23 mouse cellular contexts compared by ENCODE assay signal in genomic region chr8:125693197-125693596, GRCm38 (mm10). TPM values are rescaled to one million over a fixed set of nuclear protein-coding genes. Genes with fewer than 3 reads are reported as not detected.
DNase-seq lines count a peak whose midpoint lies in the region; ATAC-seq and TF ChIP-seq lines count a peak whose summit lies in the region.
"Had no signal": no experiment of that assay in that cellular context is flagged by ENCODE, and none has a peak within 500 bp of the region (broad histone marks: within the 10 kb centered on the region; RNA-seq: fewer than 3 reads in every experiment).

No protein-coding gene starts in this region.

- TF ChIP-seq EP300 in liver, postnatal 0 days (IDR thresholded peaks at IDR 0.05; ENCODE audit: low read depth) = no peak

- no peak for TF ChIP-seq CTCF in liver, postnatal 0 days (IDR thresholded peaks at IDR 0.05; ENCODE audit: low read depth)

- 89% methylated on average over 3 of the region's 3 CpGs for WGBS in liver, embryonic 11.5 days
- WGBS in liver, postnatal 0 days (ENCODE audit: insufficient replicate concordance) = 83% methylated on average over 3 of the region's 3 CpGs
- 69% methylated on average over 3 of the region's 3 CpGs for WGBS in kidney, embryonic 14.5 days

- no peak overlapping the region for H3K4me2 ChIP-seq in liver, embryonic 11.5 days
- no peak overlapping the region for H3K4me2 ChIP-seq in liver, postnatal 0 days (ENCODE audit: low read depth, low read length)
- no peak overlapping the region for H3K4me2 ChIP-seq in kidney, embryonic 14.5 days (replicated peaks; ENCODE audit: low read depth, low read length)
- H3K4me2 ChIP-seq: hindbrain, embryonic 12.5 days had no signal

- H3K27me3 ChIP-seq in liver, embryonic 11.5 days (replicated peaks; ENCODE audit: control insufficient read depth, insufficient read depth, low read length) = no peaks in the 10 kb centered on the region
- H3K27me3 ChIP-seq in liver, postnatal 0 days (ENCODE audit: insufficient read depth, low read length) = no peaks in the 10 kb centered on the region
- H3K27me3 ChIP-seq in kidney, embryonic 14.5 days (ENCODE audit: control insufficient read depth, insufficient read depth, low read length) = no peaks in the 10 kb centered on the region
- H3K27me3 ChIP-seq: Patski had no signal

- no peak overlapping the region for H3K4me3 ChIP-seq in liver, embryonic 11.5 days (ENCODE audit: low read depth, low read length)
- H3K4me3 ChIP-seq in liver, postnatal 0 days (ENCODE audit: low read depth, low read length) = no peak overlapping the region
- no peak overlapping the region for H3K4me3 ChIP-seq in kidney, embryonic 14.5 days (ENCODE audit: low read length)
- H3K4me3 ChIP-seq: embryonic facial prominence, embryonic 10.5 days; hindbrain, embryonic 12.5 days had no signal

- H3K36me3 ChIP-seq in liver, embryonic 11.5 days (ENCODE audit: control insufficient read depth, insufficient read depth, low read length) = no peaks in the 10 kb centered on the region
- H3K36me3 ChIP-seq in liver, postnatal 0 days (replicated peaks; ENCODE audit: insufficient read depth, low read length) = no peaks in the 10 kb centered on the region
- H3K36me3 ChIP-seq in kidney, embryonic 14.5 days (ENCODE audit: control insufficient read depth, insufficient read depth, low read length) = no peaks in the 10 kb centered on the region
- H3K36me3 ChIP-seq: embryonic facial prominence, embryonic 10.5 days; hindbrain, embryonic 12.5 days had no signal

- H3K9me3 ChIP-seq in liver, embryonic 11.5 days (ENCODE audit: control insufficient read depth, low read length) = no peaks in the 10 kb centered on the region
- no peaks in the 10 kb centered on the region; the same call in 1 of the 2 replicates for H3K9me3 ChIP-seq in liver, postnatal 0 days (ENCODE audit: low read length)
- no peaks in the 10 kb centered on the region for H3K9me3 ChIP-seq in kidney, embryonic 14.5 days (ENCODE audit: control insufficient read depth, low read length)

- no peak overlapping the region for H3K27ac ChIP-seq in liver, embryonic 11.5 days (ENCODE audit: low read depth, low read length)
- H3K27ac ChIP-seq in liver, postnatal 0 days (ENCODE audit: low read depth) = no peak overlapping the region
- H3K27ac ChIP-seq in kidney, embryonic 14.5 days (ENCODE audit: low read depth, low read length) = no peak overlapping the region
- H3K27ac ChIP-seq: embryonic facial prominence, embryonic 10.5 days; hindbrain, embryonic 12.5 days had no signal

- no peak overlapping the region for H3K9ac ChIP-seq in liver, embryonic 11.5 days (ENCODE audit: low read depth, low read length)
- no peak overlapping the region for H3K9ac ChIP-seq in liver, postnatal 0 days (replicated peaks)
- no peak overlapping the region for H3K9ac ChIP-seq in kidney, embryonic 14.5 days (ENCODE audit: low read depth, low read length)
- H3K9ac ChIP-seq: hindbrain, embryonic 12.5 days had no signal

- 0 out of 2 replicates have a peak, but pooled peaks have one; percentile 56 for ATAC-seq in liver, embryonic 11.5 days (replicated peaks; ENCODE audit: low FRiP score)
- ATAC-seq in liver, postnatal 0 days = no peak
- ATAC-seq in megakaryocyte-erythroid progenitor cell, adult 5-6 weeks (replicated peaks; ENCODE audit: low FRiP score, low TSS enrichment, poor library complexity, severe bottlenecking) = 0 out of 2 replicates have a peak, but pooled peaks have one; percentile 18
- no peak for ATAC-seq in monocyte, adult 5-6 weeks (replicated peaks; ENCODE audit: insufficient number of reproducible peaks, low FRiP score, low TSS enrichment, poor library complexity, severe bottlenecking)
- ATAC-seq in kidney, embryonic 14.5 days (ENCODE audit: low FRiP score, low TSS enrichment) = no peak
- ATAC-seq: forebrain, embryonic 14.5 days; inflammation-experienced regulatory T-cells, adult 6 months; Patski had no signal

- no peaks in the 10 kb centered on the region for H3K4me1 ChIP-seq in liver, embryonic 11.5 days (replicated peaks; ENCODE audit: control insufficient read depth, insufficient read depth, low read length)
- H3K4me1 ChIP-seq in liver, postnatal 0 days (ENCODE audit: insufficient read depth) = no peaks in the 10 kb centered on the region
- H3K4me1 ChIP-seq in kidney, embryonic 14.5 days (ENCODE audit: control insufficient read depth, insufficient read depth, low read length) = peaks cover 10% of the 10 kb centered on the region; the same call in 1 of the 2 replicates

- no peak for DNase-seq in liver, embryonic 11.5 days (ENCODE audit: low spot score)
- DNase-seq in liver, postnatal 0 days = no peak
- peak; percentile 18 for DNase-seq in urinary bladder, postnatal 14 days (ENCODE audit: low spot score)
- DNase-seq in urinary bladder, postnatal 25 days (ENCODE audit: low spot score) = no peak
- DNase-seq in R1 (ENCODE audit: low read depth, low spot score) = peak; percentile 94
- DNase-seq: adrenal gland, postnatal 14 days; cerebellum, adult 18-20 months; cerebellum, adult 9-11 months; cerebellum, postnatal 36 days; gastrocnemius, postnatal 36 days; heart, adult 11 months; heart, postnatal 10 days; heart, postnatal 4 days had no signal

RNA-seq across cellular contexts. Expression of gene Map10, which starts 23.6 kb away (rescaled TPM):
- 2.6 and 3.3 TPM in 2 replicates for polyA plus RNA-seq in liver, embryonic 11.5 days (2014; fragmentation: Nextera tagmentation; extraction: Ambion mirVana)
- 0.67 and 0.78 TPM in 2 replicates for polyA plus RNA-seq in liver, postnatal 0 days (2015; fragmentation: Nextera tagmentation; extraction: Ambion mirVana)
- 0.45 and 1.2 TPM in 2 replicates for total RNA-seq in megakaryocyte-erythroid progenitor cell, adult 5-6 weeks (2014; fragmentation: Nextera tagmentation)
- 1.3 TPM in 1 of 2 replicates, not detected in the other for total RNA-seq in megakaryocyte-erythroid progenitor cell, adult 5-6 weeks (2017)
- 1.5 to 3.0 TPM (median 2.5 TPM) in 3 replicates for total RNA-seq in monocyte, adult 5-6 weeks (2017)
- 4.5 and 6.8 TPM in 2 replicates for polyA plus RNA-seq in kidney, embryonic 14.5 days (2014; fragmentation: Nextera tagmentation; extraction: Ambion mirVana)
- total RNA-seq: MEL had no signal
- polyA plus RNA-seq: C2C12, Patski had no signal

RNA-seq across cellular contexts. Expression of gene Ntpcr, which starts 36.6 kb away (rescaled TPM):
- polyA plus RNA-seq in liver, embryonic 11.5 days (2014; fragmentation: Nextera tagmentation; extraction: Ambion mirVana) = 36.7 and 38.2 TPM in 2 replicates
- 15.7 and 17.6 TPM in 2 replicates for polyA plus RNA-seq in liver, postnatal 0 days (2015; fragmentation: Nextera tagmentation; extraction: Ambion mirVana)
- 28.5 and 30.9 TPM in 2 replicates for total RNA-seq in megakaryocyte-erythroid progenitor cell, adult 5-6 weeks (2014; fragmentation: Nextera tagmentation)
- total RNA-seq in megakaryocyte-erythroid progenitor cell, adult 5-6 weeks (2017) = 18.2 and 66.2 TPM in 2 replicates
- total RNA-seq in monocyte, adult 5-6 weeks (2017) = 11.4 to 17.3 TPM (median 12.7 TPM) in 3 replicates
- 28.5 and 29.3 TPM in 2 replicates for polyA plus RNA-seq in kidney, embryonic 14.5 days (2014; fragmentation: Nextera tagmentation; extraction: Ambion mirVana)

Comparison
In these comparisons a context has a peak if more than half of its experiments do, and no peak if none do; other contexts are left out.
1. ATAC-seq: peak in liver, embryonic 11.5 days (single experiment) and megakaryocyte-erythroid progenitor cell, adult 5-6 weeks (single experiment); none in liver, postnatal 0 days (single experiment), monocyte, adult 5-6 weeks (single experiment) and kidney, embryonic 14.5 days (single experiment).
2. DNase-seq: peak in urinary bladder, postnatal 14 days (single experiment) and R1 (single experiment); none in liver, embryonic 11.5 days (single experiment), liver, postnatal 0 days (single experiment) and urinary bladder, postnatal 25 days (single experiment).